Mouse (Mus musculus): ENCODE results near the gene Gm17304. TPM values are rescaled to one million over a fixed set of nuclear protein-coding genes. Genes with fewer than 3 reads are reported as not detected.

Gene Gm17304
- polyA plus RNA-seq, 1 experiment from 2014 or later, result not detected

GRCm38 (mm10) chr5:106607081-106607480 lies 1.8 kb upstream of the Gm17304 start:
- no peak overlapping the region for H3K4me2 ChIP-seq (ENCODE audit: low read depth, low read length)
- H3K9ac ChIP-seq (ENCODE audit: low read depth, low read length), result no peak overlapping the region
- no peak for DNase-seq (ENCODE audit: low spot score)
- no peaks in the 10 kb centered on the region for H3K4me1 ChIP-seq (ENCODE audit: control insufficient read depth, insufficient read depth, low read length)
- H3K36me3 ChIP-seq (ENCODE audit: control insufficient read depth, insufficient read depth, low read length), result peaks cover 10% of the 10 kb centered on the region
- no peak overlapping the region for H3K4me3 ChIP-seq (ENCODE audit: low read depth, low read length)
- H3K27ac ChIP-seq (replicated peaks; ENCODE audit: low read depth, low read length), result no peak overlapping the region
- H3K9me3 ChIP-seq (ENCODE audit: control insufficient read depth, low read length), result no peaks in the 10 kb centered on the region
- no peaks in the 10 kb centered on the region for H3K27me3 ChIP-seq (replicated peaks; ENCODE audit: control insufficient read depth, insufficient read depth, low read length)
- ATAC-seq (ENCODE audit: low read depth), result no peak
- 85% methylated on average over 5 of the region's 5 CpGs for WGBS

- no peak for ATAC-seq (ENCODE audit: low read depth)
- Histone ChIP-seq H3K9ac (ENCODE audit: low read depth, low read length) (no peak overlapping the region), H3K4me2 (ENCODE audit: low read depth, low read length) (no peak overlapping the region), H3K4me3 (ENCODE audit: low read depth, low read length) (no peak overlapping the region), H3K36me3 (ENCODE audit: control insufficient read depth, insufficient read depth, low read length) (peaks cover 20% of the 10 kb centered on the region), H3K27me3 (replicated peaks; ENCODE audit: control insufficient read depth, insufficient read depth, low read length) (no peaks in the 10 kb centered on the region), H3K9me3 (ENCODE audit: control insufficient read depth, low read length) (no peaks in the 10 kb centered on the region), H3K27ac (replicated peaks; ENCODE audit: low read depth, low read length) (no peak overlapping the region), H3K4me1 (ENCODE audit: control insufficient read depth, insufficient read depth, low read length) (no peaks in the 10 kb centered on the region)
- no peak for DNase-seq (ENCODE audit: low spot score)
- 92% methylated on average over 2 of the region's 2 CpGs for WGBS
Observed at GRCm38 (mm10) chr5:106612151-106612550, 3.3 kb downstream of the Gm17304 start.

- Histone ChIP-seq H3K4me2 (ENCODE audit: low read depth, low read length) (no peak overlapping the region), H3K36me3 (ENCODE audit: control insufficient read depth, insufficient read depth, low read length) (peaks cover 38% of the 10 kb centered on the region), H3K9me3 (ENCODE audit: control insufficient read depth, low read length) (no peaks in the 10 kb centered on the region), H3K9ac (ENCODE audit: low read depth, low read length) (no peak overlapping the region), H3K4me1 (ENCODE audit: control insufficient read depth, insufficient read depth, low read length) (no peaks in the 10 kb centered on the region), H3K4me3 (ENCODE audit: low read depth, low read length) (no peak overlapping the region), H3K27me3 (replicated peaks; ENCODE audit: control insufficient read depth, insufficient read depth, low read length) (no peaks in the 10 kb centered on the region), H3K27ac (replicated peaks; ENCODE audit: low read depth, low read length) (no peak overlapping the region)
- ATAC-seq (ENCODE audit: low read depth), result no peak
- WGBS, result 76% methylated on average over 7 of the region's 7 CpGs
- DNase-seq (ENCODE audit: low spot score), result no peak
Observed at GRCm38 (mm10) chr5:106614570-106614969, 5.7 kb downstream of the Gm17304 start.

- Histone ChIP-seq H3K27me3 (replicated peaks; ENCODE audit: control insufficient read depth, insufficient read depth, low read length) (no peaks in the 10 kb centered on the region), H3K27ac (replicated peaks; ENCODE audit: low read depth, low read length) (no peak overlapping the region), H3K4me2 (ENCODE audit: low read depth, low read length) (no peak overlapping the region), H3K4me3 (ENCODE audit: low read depth, low read length) (no peak overlapping the region), H3K36me3 (ENCODE audit: control insufficient read depth, insufficient read depth, low read length) (peaks cover 38% of the 10 kb centered on the region), H3K9ac (ENCODE audit: low read depth, low read length) (no peak overlapping the region), H3K4me1 (ENCODE audit: control insufficient read depth, insufficient read depth, low read length) (no peaks in the 10 kb centered on the region), H3K9me3 (ENCODE audit: control insufficient read depth, low read length) (no peaks in the 10 kb centered on the region)
- ATAC-seq (ENCODE audit: low read depth) (no peak), DNase-seq (ENCODE audit: low spot score) (no peak)
- 91% methylated on average over 2 of the region's 2 CpGs for WGBS
Observed at GRCm38 (mm10) chr5:106615006-106615405, 6.1 kb downstream of the Gm17304 start.

GRCm38 (mm10) chr5:106620446-106620845 lies 11.5 kb downstream of the Gm17304 start:
- Histone ChIP-seq H3K9ac (ENCODE audit: low read depth, low read length) (no peak overlapping the region), H3K4me2 (ENCODE audit: low read depth, low read length) (no peak overlapping the region), H3K27me3 (replicated peaks; ENCODE audit: control insufficient read depth, insufficient read depth, low read length) (no peaks in the 10 kb centered on the region), H3K27ac (replicated peaks; ENCODE audit: low read depth, low read length) (no peak overlapping the region), H3K9me3 (ENCODE audit: control insufficient read depth, low read length) (no peaks in the 10 kb centered on the region), H3K4me1 (ENCODE audit: control insufficient read depth, insufficient read depth, low read length) (no peaks in the 10 kb centered on the region), H3K4me3 (ENCODE audit: low read depth, low read length) (no peak overlapping the region), H3K36me3 (ENCODE audit: control insufficient read depth, insufficient read depth, low read length) (peaks cover 48% of the 10 kb centered on the region)
- WGBS, result 87% methylated on average over 6 of the region's 6 CpGs
- ATAC-seq (ENCODE audit: low read depth), result no peak
- DNase-seq (ENCODE audit: low spot score), result no peak

GRCm38 (mm10) chr5:106622193-106622592 lies 13.3 kb downstream of the Gm17304 start:
- Histone ChIP-seq H3K36me3 (ENCODE audit: control insufficient read depth, insufficient read depth, low read length) (peaks cover 45% of the 10 kb centered on the region), H3K4me3 (ENCODE audit: low read depth, low read length) (no peak overlapping the region), H3K9ac (ENCODE audit: low read depth, low read length) (no peak overlapping the region), H3K27me3 (replicated peaks; ENCODE audit: control insufficient read depth, insufficient read depth, low read length) (no peaks in the 10 kb centered on the region), H3K27ac (replicated peaks; ENCODE audit: low read depth, low read length) (no peak overlapping the region), H3K4me2 (ENCODE audit: low read depth, low read length) (no peak overlapping the region), H3K9me3 (ENCODE audit: control insufficient read depth, low read length) (no peaks in the 10 kb centered on the region), H3K4me1 (ENCODE audit: control insufficient read depth, insufficient read depth, low read length) (no peaks in the 10 kb centered on the region)
- ATAC-seq (ENCODE audit: low read depth) (no peak), DNase-seq (ENCODE audit: low spot score) (no peak)
- 85% methylated on average over 5 of the region's 5 CpGs for WGBS

- no peaks in the 10 kb centered on the region for H3K27me3 ChIP-seq (replicated peaks; ENCODE audit: control insufficient read depth, insufficient read depth, low read length)
- WGBS, result 90% methylated on average over 4 of the region's 4 CpGs
- no peak overlapping the region for H3K4me2 ChIP-seq (ENCODE audit: low read depth, low read length)
- H3K36me3 ChIP-seq (ENCODE audit: control insufficient read depth, insufficient read depth, low read length), result peaks cover 38% of the 10 kb centered on the region
- H3K9me3 ChIP-seq (ENCODE audit: control insufficient read depth, low read length), result no peaks in the 10 kb centered on the region
- no peak for DNase-seq (ENCODE audit: low spot score)
- no peak overlapping the region for H3K4me3 ChIP-seq (ENCODE audit: low read depth, low read length)
- no peak for ATAC-seq (ENCODE audit: low read depth)
- no peak overlapping the region for H3K27ac ChIP-seq (replicated peaks; ENCODE audit: low read depth, low read length)
- no peak overlapping the region for H3K9ac ChIP-seq (ENCODE audit: low read depth, low read length)
- H3K4me1 ChIP-seq (ENCODE audit: control insufficient read depth, insufficient read depth, low read length), result no peaks in the 10 kb centered on the region
Observed at GRCm38 (mm10) chr5:106623337-106623736, 14.4 kb downstream of the Gm17304 start.

GRCm38 (mm10) chr5:106628369-106629149 lies 19.7 kb downstream of the Gm17304 start:
- peaks cover 11% of the 10 kb centered on the region; the same call in 1 of the 2 replicates for H3K36me3 ChIP-seq (ENCODE audit: control insufficient read depth, insufficient read depth, low read length)
- ATAC-seq (ENCODE audit: low read depth), result no peak
- H3K9me3 ChIP-seq (ENCODE audit: control insufficient read depth, low read length), result no peaks in the 10 kb centered on the region
- no peak overlapping the region for H3K27ac ChIP-seq (replicated peaks; ENCODE audit: low read depth, low read length)
- 69% methylated on average over 8 of the region's 8 CpGs for WGBS
- no peak for DNase-seq (ENCODE audit: low spot score)
- H3K4me3 ChIP-seq (ENCODE audit: low read depth, low read length), result no peak overlapping the region
- no peak overlapping the region for H3K4me2 ChIP-seq (ENCODE audit: low read depth, low read length)
- H3K27me3 ChIP-seq (replicated peaks; ENCODE audit: control insufficient read depth, insufficient read depth, low read length), result no peaks in the 10 kb centered on the region
- H3K9ac ChIP-seq (ENCODE audit: low read depth, low read length), result no peak overlapping the region
- peaks cover 5% of the 10 kb centered on the region; the same call in 1 of the 2 replicates for H3K4me1 ChIP-seq (ENCODE audit: control insufficient read depth, insufficient read depth, low read length)

- peaks cover 3% of the 10 kb centered on the region; the same call in 1 of the 2 replicates for H3K4me1 ChIP-seq (ENCODE audit: control insufficient read depth, insufficient read depth, low read length)
- no peaks in the 10 kb centered on the region for H3K27me3 ChIP-seq (replicated peaks; ENCODE audit: control insufficient read depth, insufficient read depth, low read length)
- DNase-seq (ENCODE audit: low spot score), result no peak
- no peak overlapping the region for H3K9ac ChIP-seq (ENCODE audit: low read depth, low read length)
- ATAC-seq (ENCODE audit: low read depth), result no peak
- H3K36me3 ChIP-seq (ENCODE audit: control insufficient read depth, insufficient read depth, low read length), result peaks cover 44% of the 10 kb centered on the region
- no peak overlapping the region for H3K4me2 ChIP-seq (ENCODE audit: low read depth, low read length)
- H3K4me3 ChIP-seq (ENCODE audit: low read depth, low read length), result no peak overlapping the region
- no peak overlapping the region for H3K27ac ChIP-seq (replicated peaks; ENCODE audit: low read depth, low read length)
- 87% methylated on average over 13 of the region's 13 CpGs for WGBS
- H3K9me3 ChIP-seq (ENCODE audit: control insufficient read depth, low read length), result no peaks in the 10 kb centered on the region
Observed at GRCm38 (mm10) chr5:106636423-106636946, 27.6 kb downstream of the Gm17304 start.
